Mouse (Mus musculus) mesoderm, embryonic 11.5 days (tissue): ENCODE results near the gene Ggt7.
"Not testable (repeated sequence)": the region's sequence is repeated elsewhere in the genome, so short reads cannot be mapped to it uniquely, and the experiment has no call there.

Experiments used
- DNase-seq: peaks from one replicate; pipeline ENCODE4 v3.0.0-alpha.2; 2012; ENCODE audit warnings: low read depth, low spot score

Gene Ggt7

DNA sequence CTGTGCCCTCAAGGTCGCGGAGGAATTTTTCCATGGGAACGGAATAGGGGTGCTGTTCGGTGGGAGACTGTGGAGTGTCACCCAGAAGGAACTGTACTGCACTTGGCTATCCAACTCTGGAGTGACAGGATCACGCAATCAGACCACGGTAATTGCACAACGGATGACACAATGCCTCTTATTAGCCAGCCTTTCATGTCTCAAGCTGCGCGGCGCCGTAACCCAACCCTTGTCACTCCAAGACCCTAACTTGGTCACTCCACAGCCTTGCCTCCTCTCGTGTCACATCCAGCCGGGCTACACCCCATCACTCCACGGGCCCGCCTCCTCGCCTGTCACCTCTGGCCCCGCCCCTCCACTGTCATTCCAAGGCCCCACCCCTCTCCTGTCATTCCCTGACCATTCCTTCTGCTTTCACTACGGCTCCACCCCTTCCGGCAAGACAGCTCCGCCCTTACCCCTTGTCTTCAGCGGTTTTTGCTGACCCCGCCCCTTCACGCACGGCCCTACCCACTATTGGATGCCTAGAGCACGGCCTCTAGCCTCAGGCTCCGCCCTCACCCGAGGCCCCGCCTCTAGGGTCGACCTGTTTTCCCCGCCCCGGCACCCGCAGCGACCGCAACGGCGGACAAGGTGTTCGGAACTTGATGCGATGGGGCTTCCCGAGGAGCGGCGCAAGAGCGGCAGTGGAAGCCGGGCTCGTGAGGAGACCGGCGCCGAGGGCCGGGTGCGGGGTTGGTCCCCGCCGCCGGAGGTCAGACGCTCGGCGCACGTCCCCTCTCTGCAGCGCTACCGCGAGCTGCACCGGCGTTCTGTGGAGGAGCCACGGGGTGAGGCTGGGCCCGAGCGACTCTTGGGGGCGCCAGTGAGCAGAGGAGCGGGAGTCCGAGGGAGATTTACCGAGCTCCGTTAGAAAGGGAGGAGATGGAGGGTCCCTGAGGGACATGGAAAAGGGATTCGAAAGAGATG is at the start of gene Ggt7, which contains the start of gene Acss2:
Gene Ggt7 (minus strand): TSS at position 783 of the 969 bp plus-strand sequence.
Gene Acss2 (plus strand): TSS at position 494 of the 969 bp plus-strand sequence.
- peak; percentile 98 for DNase-seq

DNA sequence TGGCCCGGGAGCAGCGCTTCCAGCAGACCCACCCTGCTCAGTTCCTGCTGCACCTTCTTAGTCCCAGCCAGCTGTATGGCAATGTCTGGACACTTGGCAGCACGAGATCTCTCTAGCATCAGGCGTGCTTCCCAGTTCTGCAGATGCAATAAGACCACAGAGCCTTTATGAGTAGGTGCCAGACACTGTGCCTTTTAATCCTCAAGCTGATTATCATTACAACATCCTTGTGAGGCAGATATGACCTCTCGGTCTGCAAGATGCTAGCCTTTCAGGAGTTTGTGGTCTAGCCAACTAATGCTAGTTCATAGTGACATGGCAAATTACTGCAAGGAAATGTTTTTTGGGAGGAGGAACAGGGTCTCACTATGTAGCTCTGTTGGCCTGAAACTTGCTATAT is 49.7 kb upstream of the Ggt7 start:
- DNase-seq = no peak

DNA sequence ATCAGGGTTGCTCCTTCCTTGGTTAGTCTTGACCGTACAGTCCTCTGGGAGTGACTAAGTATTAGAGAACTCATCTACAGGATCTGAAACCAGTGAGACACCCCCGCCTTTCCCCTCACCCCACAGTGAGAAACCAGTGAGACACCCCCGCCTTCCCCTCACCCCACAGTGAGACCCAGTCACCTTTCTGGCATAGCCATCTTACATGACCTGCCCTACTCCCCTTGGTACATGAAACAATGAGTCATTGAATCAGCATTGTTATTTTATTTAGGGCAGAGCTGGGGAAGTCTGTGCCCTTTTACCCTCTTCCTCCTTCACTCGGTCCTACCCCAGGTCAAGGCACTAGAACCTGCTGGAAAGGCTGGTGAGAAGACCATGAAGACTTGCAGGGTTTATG is 44.9 kb upstream of the Ggt7 start:
- DNase-seq = no peak

DNA sequence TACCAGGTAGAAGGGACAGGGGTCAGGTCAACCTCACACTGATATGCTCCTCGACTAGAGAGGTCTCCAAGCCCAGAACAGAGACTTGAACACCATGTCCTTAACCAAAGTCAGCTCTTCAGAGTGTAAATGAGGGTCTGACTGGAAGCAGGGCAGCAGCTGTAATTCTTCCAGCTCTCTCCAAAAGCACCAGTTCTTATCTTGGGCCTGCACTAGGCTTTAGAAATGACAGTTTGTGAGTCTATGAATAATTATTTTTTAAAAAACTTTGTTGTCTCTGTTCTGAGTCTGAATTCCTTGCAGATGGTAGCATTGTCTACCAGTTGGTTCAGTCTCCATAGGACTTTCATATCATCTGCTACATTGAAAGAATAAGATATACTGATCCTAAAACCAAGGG is 44.2 kb upstream of the Ggt7 start:
- DNase-seq = no peak

DNA sequence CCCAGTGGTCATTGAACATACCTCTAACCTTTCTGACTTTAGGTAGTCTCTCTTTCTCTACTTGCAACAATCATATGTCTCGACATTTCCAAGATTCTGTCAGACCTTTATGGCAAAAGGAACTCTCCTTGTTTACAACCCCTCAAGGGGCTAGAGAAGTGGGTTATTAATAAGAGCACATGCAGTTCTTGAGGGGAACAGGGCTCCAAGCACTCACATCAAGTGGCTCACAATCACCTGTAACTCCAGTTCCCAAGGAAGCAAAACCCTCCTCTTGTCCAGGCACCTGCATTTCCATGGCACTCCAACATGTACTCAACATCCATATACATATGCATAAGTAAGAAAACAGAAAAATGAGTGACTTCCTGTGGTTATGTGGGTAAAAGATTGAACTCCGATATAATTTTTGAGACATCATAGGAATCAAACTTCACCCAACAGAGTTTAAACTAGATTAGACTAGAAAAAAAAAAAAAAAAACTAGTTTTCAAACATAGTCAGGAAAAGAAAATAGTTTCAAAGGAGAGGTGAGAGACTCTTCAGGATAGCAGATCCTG is 36.5 kb upstream of the Ggt7 start:
- no peak for DNase-seq

DNA sequence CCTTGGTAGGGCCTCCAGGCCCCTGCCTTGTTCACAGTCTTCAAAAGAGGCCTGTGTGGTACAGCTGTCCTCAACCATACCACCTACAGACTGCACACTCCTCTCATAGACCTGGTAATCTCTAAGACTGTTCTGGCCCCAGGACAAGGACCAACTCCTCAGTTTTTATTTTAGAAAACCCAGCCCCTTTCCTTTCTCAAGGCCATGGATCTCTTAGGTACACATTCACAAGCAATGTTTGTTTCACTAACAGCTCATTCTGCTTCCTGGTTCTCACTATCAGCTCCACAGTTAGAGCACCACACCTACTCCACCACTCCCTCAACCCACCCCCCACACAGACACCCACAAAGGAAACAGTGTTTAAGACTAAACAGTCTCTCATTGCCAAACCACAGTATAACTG is 34.9 kb upstream of the Ggt7 start:
- no peak for DNase-seq

DNA sequence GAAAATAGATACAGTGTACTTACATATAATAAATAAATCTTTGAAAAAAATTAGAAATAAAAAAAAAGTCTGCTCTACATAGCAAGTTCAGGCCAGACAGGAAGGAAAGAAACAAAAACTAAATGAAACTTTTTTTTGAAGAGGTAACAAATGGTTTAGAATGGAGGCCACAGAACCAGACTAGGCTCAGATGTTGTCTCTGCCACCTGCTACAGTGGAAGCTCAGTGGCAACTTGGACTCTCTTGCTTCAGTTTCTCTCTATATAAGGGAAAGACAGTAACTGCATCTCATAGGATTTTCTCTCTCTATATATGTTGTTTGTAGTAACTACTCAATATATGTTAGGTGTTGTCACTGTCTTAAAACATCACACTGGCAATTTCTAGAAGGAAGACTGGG is 34.3 kb upstream of the Ggt7 start:
- DNase-seq = no peak

DNA sequence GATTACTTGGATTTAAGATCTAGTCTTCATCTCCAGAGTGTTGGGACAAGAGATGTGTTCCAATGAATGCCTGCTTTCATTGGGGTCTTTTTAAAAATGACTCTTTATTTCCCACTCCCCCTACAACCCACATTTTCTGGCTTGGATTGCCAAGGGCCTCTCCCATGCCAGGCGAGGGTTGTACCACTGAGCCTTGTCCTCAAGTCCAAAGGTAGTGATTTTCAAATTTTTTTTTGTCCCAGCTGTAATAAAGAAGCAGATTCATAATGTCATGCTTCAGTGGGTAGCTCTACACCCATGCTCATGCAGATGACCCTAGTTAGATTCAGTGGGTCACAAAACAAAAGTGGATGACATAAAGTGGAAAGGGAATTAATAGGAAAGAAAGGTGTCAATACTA is 28.9 kb upstream of the Ggt7 start:
- no peak for DNase-seq

DNA sequence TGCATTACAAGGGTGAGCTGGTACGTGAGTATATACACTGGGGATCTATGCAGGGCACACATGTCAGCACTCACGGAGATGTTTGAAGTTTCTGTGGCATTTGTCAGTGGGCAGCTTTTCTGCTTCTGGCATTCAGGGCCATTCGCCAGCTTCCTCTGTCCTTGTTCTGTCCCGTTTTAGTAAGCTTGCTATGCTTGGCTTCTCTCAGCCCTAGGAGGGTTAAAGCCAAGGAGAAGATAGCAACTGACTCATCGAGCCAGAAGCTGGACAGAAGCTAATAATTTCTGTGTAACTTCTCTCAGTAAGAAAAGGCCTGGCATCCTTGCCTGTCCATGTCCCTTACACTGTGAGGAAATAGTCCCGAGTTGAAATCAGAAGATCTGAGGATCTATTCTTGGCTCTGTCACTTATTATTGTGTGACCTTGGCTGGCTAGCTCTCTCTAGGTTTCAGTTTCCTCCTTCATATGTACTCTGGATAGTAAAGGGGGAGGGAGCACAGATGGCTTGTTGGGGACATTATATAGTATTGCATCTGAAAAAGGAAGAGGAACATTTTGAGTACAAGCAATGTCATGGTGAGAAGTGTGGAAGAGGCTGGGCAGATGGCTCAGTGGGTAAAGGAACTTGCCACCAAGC is 22.9 kb upstream of the Ggt7 start:
- DNase-seq = no peak

DNA sequence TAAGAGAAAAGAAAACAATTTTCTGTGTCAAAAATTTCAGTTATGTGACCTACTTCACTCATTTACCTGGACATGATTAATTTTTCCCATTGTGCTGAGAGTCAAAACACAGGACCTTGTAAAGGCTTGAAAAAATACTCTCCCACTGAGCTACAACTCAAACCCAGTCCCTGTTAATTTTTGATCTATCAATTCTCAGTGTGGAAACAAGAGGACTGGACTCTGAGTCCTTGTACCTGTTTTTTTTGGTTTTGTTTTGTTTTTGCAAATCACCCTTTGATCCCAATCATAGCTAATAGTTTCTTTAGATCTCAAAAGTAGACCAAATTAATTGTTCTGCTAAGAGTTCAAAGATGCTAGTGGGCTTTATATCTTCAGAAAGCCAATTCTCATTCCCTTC is 21.7 kb upstream of the Ggt7 start:
- DNase-seq = no peak

DNA sequence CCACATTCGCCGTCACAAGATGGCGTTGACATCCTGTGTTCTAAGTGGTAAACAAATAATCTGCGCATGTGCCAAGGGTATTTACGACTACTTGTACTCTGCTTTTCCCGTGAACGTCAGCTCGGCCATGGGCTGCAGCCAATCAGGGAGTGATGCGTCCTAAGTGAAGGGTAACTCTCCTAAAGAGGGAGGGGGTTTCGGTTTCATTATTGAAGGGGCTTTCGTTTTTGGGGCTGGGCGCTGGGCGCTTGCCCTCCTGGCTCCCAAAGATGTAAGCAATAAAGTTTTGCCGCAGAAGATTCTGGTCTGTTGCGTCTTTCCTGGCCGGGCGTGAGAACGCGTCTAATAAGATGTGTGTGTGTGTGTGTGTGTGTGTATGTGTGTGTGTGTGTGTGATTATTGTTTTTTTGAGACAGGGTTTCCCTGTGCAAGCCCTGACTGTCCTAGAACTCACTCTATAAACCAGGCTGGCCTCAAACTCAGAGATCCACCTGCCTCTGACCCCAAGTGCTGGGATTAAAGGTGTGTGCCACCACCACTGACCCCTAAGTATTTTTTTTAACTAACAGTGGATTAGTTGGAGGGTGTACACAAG is 20.5 kb upstream of the Ggt7 start:
- DNase-seq = not testable (repeated sequence)

DNA sequence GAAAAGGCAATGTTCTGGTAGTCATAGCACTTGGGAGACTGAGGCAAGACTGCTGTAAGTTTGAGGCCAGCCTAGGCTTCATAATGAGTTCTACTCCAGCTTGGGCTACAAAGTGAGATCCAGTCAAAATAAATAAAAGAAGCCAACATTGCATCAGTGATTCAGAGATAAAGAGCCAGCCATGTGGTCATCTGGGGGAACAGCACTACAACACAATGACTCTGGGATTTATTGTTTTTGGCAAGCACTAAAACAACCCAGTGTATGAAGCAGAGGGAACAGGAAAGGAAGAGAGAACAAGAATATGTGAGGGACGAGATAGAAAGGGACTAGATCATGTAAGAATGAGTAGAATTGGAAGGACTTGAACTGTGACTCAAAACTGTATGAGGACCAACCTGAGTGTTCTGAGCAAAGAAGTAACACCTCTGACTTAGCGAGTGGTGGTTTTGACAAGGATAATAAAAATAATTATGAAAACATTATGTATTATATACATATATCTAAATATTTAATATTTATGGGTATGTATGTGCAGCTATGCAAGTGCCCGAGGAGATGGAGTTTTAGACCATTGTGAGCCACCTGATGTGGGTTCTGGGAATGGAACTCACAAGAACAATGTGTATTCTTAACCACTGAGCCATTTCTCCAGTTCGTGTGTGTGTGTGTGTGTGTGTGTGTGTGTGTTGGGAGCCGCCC is 19.9 kb upstream of the Ggt7 start:
- DNase-seq = no peak

DNA sequence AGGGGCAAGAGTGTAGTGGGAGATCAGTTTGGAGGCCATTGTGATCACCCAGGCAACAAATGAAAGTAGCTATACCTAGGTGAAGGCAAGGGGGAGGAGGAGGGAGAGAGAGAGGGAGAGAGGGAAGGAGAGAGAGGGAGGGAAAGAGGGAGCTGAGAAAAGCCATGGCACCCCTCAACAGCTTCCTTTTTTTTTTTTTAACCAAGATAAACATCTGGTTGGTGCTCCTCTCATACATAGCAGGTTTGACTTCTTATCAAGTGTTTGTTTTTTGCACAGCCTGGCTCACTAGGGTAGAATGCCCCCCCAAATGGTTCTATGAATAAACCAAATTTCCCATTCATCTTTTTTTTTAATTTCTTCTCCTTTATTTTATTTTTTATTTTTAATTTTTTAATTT is 18.3 kb upstream of the Ggt7 start:
- no peak for DNase-seq

DNA sequence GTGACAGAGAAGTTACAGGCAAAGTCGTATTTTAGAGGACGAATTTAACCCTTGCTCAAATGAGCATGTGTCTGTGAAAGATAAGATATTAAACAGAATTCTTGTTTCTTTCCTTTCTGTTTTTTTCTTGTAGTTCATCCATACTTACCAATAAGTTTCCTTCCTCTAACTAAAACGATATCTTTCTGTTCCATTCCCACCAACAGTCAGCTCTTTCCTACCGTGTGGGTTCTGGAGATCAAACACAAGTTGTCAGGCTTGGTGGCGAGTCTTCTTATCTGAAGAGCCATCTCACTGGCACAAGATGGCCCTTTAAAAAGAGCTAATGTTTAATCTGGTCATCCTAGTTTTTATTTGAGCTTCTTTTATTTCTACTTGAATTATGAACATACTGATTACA is 9.3 kb upstream of the Ggt7 start:
- no peak for DNase-seq

DNA sequence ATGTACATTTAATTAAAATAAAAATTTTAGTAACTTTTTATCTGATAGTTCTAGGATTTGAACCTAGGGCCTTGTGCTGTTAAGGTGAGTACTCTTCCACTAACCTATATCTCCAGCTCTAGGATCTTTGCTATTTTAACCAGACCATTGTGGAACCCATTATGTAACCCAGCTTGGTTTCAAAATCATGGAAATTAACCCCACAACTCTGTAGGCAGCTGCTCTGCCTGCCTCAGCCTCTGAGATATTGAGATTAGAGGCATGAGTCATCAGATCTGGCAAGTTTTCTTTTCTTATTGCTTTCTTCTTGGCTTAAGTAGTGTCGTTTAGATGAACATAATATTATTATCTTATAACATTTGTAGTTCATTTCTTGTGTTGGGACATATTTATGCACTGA is 6.3 kb upstream of the Ggt7 start:
- DNase-seq = no peak

DNA sequence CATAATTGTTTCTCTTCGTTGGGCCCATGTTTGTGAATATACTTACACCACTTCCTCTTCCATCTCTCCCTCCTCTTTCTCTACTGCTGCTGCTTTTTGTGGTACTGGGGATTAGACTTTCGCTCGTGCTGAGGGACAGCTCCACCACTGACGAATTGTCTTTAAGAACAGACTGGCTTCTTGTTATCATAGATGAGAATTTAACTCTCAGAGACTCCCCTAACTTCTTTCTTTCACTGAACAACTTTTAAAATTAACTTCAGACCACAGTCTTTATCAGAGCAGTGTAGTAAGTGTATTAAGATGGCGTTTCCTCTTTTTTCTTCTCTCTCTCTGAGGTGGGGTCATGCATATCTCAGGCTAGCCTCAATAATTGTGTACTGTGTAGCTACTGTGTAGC is 5.7 kb upstream of the Ggt7 start:
- no peak for DNase-seq

DNA sequence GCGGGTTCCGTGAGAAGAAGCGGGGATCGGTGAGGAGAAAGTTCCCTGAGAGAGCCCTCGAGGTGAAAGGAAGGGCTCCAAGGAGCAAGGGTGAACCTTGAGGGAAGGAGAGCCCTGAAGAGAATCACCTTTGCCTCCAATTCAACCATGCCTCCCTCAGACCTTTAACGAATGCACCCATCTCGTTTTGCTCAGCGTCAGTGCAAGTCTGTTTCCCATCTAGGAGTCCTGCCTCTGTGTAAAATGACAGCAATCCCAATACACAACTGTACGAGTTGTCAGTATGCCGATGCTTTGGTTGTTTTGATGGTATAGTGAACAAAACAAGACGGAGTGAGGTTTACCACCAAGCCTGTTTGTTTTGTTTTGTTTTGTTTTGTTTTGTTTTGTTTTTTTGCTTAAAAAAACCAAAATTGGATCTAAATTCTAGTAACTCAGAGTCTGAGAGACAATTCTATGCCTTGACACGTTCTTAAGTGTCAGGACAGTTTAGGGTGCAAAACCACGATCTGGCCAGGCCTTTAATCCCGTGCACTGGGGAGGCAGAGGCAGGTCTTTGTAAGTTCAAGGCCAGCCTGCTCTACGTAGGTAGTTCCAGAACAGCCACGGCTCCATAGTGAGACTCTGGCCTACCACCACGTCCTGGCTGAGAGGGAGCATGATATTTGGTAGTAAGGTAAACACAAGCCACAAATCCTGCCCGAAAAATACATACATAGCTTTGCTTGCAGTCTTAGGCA is 664 bp upstream of the Ggt7 start:
- DNase-seq = no peak

DNA sequence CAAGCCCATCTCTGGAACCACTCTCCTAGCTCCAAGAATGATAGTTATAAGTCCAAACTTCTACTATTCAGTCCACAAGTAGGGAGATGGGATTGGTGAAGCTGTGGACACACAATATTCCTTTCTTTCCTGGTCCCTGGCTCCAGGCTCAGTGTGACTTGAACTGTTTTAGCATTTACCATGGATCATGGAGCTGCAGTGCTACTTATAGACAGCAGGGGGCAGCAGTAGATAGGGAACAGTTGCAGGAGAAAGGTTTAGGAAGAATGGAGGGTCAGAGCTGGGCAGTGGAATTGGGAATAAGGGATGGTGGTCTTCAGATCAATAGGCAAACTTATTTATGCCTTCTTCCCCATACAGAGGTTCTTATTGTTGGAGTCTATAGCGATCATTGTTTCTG is 2.1 kb downstream of the Ggt7 start:
- DNase-seq = peak; percentile 62

DNA sequence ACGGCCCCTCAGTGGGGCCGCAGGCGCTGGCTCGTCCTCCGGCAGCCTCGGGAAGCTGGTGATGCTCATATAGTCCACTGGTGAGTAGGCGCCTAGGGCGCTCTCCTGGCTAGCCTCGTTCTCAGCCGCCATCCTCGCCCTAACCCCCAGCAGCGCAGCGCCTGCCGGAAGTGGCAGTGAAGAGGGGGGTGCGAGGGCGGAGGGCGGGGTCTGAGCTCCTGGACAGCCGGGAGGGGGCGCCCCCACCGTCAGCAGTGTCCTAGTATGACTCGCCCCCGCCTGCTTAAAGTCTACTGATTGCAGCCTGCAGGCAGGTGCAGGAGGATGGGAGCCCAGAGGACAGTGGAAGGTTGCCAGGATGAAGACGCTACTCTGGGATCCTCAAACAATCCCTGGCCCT is 3.4 kb downstream of the Ggt7 start:
- DNase-seq = peak; percentile 52

DNA sequence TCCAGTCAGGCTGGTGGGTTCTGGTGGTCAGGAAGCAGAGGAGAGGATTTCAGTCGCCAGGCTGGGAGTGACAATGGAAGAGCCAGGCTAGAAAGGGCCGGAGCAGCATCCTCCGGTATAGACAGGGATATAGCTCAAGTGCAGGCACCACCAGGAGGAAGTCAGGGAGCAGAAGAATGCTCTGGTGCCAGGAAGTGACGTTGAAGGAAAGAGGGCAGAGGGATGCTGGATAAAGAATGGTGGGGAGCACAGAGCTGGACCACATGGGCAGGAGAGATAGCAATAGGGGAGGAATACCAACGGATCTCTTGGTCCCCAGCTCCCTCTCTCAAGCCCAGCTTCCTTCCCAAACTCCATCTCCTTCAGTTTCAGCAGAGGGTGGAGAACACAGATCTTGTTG is 4.5 kb downstream of the Ggt7 start:
- DNase-seq = no peak

DNA sequence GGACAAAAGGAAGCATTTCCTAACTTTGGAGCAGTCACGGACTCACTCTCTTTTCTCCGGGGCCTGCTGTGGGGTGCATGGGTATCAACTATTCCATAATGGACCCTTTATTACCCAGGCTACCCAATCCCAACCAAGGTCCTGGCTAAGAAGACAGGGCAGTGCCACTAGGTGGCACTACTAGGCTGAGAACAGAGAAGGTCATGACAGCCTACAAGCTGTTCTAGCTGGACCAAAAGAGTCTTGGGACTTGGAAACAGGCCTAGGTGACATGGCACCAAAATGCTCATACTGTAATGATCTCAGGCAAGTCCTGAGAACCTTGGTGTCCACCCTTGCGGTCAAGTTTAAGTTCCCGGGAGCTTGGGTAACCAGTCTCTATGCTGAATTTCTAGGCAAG is 5.6 kb downstream of the Ggt7 start:
- peak; percentile 59 for DNase-seq
